Mouse (Mus musculus) forebrain, embryonic 16.5 days (tissue): ENCODE results near the gene Dcst1. TPM values are rescaled to one million over a fixed set of nuclear protein-coding genes. Genes with fewer than 3 reads are reported as not detected.

Source experiments
- ATAC-seq: fragments of 200-750 bp; cut with Nextera tagmentation; 2 replicates; pipeline ENCODE4 v1.8.0; 2017; ENCODE audit warnings: mild to moderate bottlenecking, moderate library complexity
- H3K27ac ChIP-seq: fragments of 300-500 bp; sonication (generic); 2 replicates; pipeline ENCODE4 v1.5.1; 2014; ENCODE audit warnings: low read length, control low read depth
- H3K27me3 ChIP-seq: fragments of 300-500 bp; sonication (generic); replicated peaks from 2 replicates; pipeline ENCODE4 v1.6.1; 2014; ENCODE audit warnings: low read length; ENCODE audit not compliant: control insufficient read depth, insufficient read depth
- H3K36me3 ChIP-seq: fragments of 300-500 bp; sonication (generic); 2 replicates; pipeline ENCODE4 v1.6.1; 2014; ENCODE audit not compliant: control insufficient read depth, insufficient read depth
- H3K4me1 ChIP-seq: fragments of 300-500 bp; sonication (generic); replicated peaks from 2 replicates; pipeline ENCODE4 v1.6.1; 2014; ENCODE audit warnings: low read length; ENCODE audit not compliant: control insufficient read depth, insufficient read depth
- H3K4me2 ChIP-seq: fragments of 300-500 bp; sonication (generic); 2 replicates; pipeline ENCODE4 v1.6.1; 2014; ENCODE audit warnings: mild to moderate bottlenecking, low read length, control low read depth
- H3K4me3 ChIP-seq: fragments of 300-500 bp; sonication (generic); replicated peaks from 2 replicates; pipeline ENCODE4 v1.5.1; 2014; ENCODE audit warnings: mild to moderate bottlenecking, low read length, control low read depth
- H3K9ac ChIP-seq: fragments of 300-500 bp; sonication (generic); replicated peaks from 2 replicates; pipeline ENCODE4 v1.6.1; 2014; ENCODE audit warnings: low read depth, low read length, control low read depth
- H3K9me3 ChIP-seq: fragments of 300-500 bp; sonication (generic); 2 replicates; pipeline ENCODE4 v1.6.1; 2016; ENCODE audit warnings: low read length; ENCODE audit not compliant: control insufficient read depth
- WGBS: fragments of 180-500 bp; shearing (Covaris S2); extraction: QIAGEN DNeasy Blood & Tissue Kit; methylation state at CpG from one replicate; pipeline ENCODE4 v1.1.7; 2014; 5-methylcytosine and 5-hydroxymethylcytosine counted together
- polyA plus RNA-seq: library from polyadenylated mRNA; unstranded; fragments of >200 nt; fragmentation: Nextera tagmentation; extraction: Ambion mirVana; gene quantifications from 2 replicates; pipeline ENCODE4 v1.2.1, GENCODE M21; 2015

The Dcst1 gene
- polyA plus RNA-seq, result 1.2 and 1.3 TPM in 2 replicates

DNA sequence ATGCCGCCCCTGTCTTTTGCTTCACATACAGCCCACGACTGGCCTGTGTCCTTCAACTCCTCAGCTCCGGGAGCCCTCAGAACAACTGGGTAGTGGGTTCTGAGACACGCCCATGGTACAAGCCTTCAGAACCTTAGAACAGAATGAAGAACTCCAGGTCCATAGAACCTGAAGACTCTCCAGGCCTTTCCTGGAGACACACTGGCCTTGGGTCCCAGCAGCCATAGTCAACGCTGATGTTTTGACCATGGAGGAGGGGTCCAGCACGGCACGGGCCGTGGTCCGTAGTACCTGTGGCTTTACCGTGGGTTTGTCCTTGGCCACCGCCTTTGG, at the start of gene Dcst1:
TSS of gene Dcst1 (minus strand) at position 101 of the 333 bp plus-strand sequence.
- 81% methylated on average over 11 of the region's 11 CpGs for WGBS
- no peak within 1 kb of the TSS for H3K9ac ChIP-seq
- no peak for ATAC-seq

DNA sequence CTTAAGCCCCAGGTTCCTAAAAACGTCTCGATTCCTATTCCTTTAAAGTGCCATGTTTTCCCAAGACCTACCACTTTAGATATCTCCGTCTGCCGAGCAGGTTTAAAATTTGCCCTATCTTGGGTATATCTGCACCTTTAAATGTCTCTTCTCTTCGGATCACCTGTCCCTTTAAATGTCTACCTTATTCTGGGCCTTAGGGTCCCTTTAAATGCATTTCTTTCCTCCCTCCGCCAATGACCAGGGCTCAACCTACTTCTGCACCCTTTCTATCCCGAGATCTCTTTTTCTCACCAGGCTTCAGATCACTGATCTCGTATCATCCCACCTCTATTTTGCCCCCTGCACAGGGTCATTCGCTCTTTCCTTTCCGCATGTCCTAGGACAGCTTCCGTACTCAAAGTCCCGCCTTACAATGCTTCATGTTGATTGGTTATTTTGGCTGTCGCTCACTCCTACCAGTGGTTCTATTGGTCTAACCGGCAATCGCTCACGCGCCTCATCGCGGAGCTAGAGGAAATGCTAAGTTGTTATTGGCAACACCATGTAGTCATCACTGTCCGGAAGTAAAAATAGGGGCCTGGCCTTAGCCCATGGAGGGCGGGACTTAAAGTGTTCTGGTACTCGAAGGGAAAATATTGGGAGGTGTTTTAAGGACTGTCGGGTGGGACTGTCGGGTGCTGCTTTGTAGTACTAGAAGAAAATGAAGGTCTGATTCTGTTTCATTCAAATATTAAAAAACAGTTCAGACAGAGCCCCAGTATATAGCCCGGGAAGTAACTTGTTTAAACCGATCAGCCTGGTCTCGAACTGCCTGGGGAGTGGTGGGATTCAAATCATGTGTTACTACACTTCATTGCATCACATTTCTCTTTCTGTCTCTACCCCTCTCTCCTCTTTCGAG, 46.7 kb upstream of the Dcst1 start, which contains the start of gene Flad1:
TSS of gene Flad1 (minus strand) at position 381 of the 904 bp plus-strand sequence.
- peak; percentile 100 for ATAC-seq
- WGBS, result 7% methylated on average over 28 of the region's 28 CpGs
- peak within 1 kb of the TSS; percentile 53 for H3K4me2 ChIP-seq

More for the DNA sequence above, at the start of gene Dcst1:
- Histone ChIP-seq H3K4me3 (no peak within 1 kb of the TSS), H3K27ac (no peak within 1 kb of the TSS), H3K36me3 (no peaks in the 10 kb centered on the region), H3K9me3 (no peaks in the 10 kb centered on the region), H3K27me3 (no peaks in the 10 kb centered on the region), H3K4me1 (no peaks in the 10 kb centered on the region), H3K4me2 (no peak within 1 kb of the TSS)

DNA sequence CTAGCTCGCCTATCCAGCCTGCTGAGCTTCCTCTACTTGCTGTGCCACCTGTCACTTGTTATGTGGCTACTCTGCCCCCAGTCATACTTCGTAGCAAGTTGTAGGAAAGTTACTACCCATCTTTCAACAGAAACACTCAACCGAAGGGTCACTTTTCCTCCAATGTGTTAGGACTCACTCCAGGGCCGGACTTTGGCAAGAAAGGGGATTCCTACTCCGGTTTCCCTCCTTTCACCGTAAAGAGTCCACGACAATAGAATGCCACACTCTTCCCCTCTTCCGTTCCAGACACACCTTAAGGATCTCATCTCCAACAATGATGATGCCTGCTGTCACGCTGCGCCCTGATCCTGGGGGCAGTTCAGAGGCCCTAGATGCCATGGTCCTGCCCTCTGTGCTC, 45.8 kb upstream of the Dcst1 start:
- H3K27me3 ChIP-seq, result no peaks in the 10 kb centered on the region
- ATAC-seq, result no peak
- peaks cover 10% of the 10 kb centered on the region for H3K4me1 ChIP-seq
- peak overlapping the region; percentile 59 for H3K4me3 ChIP-seq
- WGBS, result 82% methylated on average over 10 of the region's 10 CpGs
- H3K27ac ChIP-seq, result no peak overlapping the region
- peak overlapping the region; percentile 62 for H3K9ac ChIP-seq
- peaks cover 11% of the 10 kb centered on the region; the same call in 1 of the 2 replicates for H3K36me3 ChIP-seq
- peak overlapping the region; percentile 53 for H3K4me2 ChIP-seq
- H3K9me3 ChIP-seq, result no peaks in the 10 kb centered on the region

More for the DNA sequence above, 46.7 kb upstream of the Dcst1 start, which contains the start of gene Flad1:
- Histone ChIP-seq H3K4me3 (peak within 1 kb of the TSS; percentile 59), H3K9me3 (no peaks in the 10 kb centered on the region), H3K9ac (peak within 1 kb of the TSS; percentile 62), H3K4me1 (peaks cover 14% of the 10 kb centered on the region), H3K27me3 (no peaks in the 10 kb centered on the region), H3K36me3 (peaks cover 12% of the 10 kb centered on the region; the same call in 1 of the 2 replicates), H3K27ac (peak within 1 kb of the TSS; percentile 42; the same call in 1 of the 2 replicates)

DNA sequence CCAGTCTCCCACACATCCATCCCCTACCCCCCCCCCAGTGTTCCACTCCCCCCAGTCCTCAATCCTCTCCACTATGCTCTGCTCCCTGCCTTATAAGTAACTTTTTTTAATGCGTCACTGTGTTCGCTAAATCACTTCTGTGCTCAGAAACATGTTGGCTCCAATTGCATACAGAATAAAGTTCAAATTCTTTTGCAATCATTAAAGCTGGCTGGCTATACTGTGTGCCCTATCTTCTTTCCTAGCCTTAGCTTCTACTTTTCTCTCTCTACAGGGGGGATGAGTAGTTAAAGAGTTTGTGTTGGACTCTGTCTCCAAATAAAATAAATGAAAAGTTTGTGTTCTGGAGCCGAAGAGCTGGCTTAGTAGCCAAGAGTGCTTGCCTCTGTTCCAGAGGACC, 44.6 kb upstream of the Dcst1 start:
- H3K36me3 ChIP-seq, result peaks cover 3% of the 10 kb centered on the region; the same call in 1 of the 2 replicates
- H3K4me1 ChIP-seq, result peaks cover 10% of the 10 kb centered on the region
- no peak overlapping the region for H3K27ac ChIP-seq
- WGBS, result 91% methylated on average over 3 of the region's 3 CpGs
- H3K9ac ChIP-seq, result no peak overlapping the region
- no peaks in the 10 kb centered on the region for H3K9me3 ChIP-seq
- no peak for ATAC-seq
- H3K27me3 ChIP-seq, result no peaks in the 10 kb centered on the region
- H3K4me2 ChIP-seq, result no peak overlapping the region
- no peak overlapping the region for H3K4me3 ChIP-seq

DNA sequence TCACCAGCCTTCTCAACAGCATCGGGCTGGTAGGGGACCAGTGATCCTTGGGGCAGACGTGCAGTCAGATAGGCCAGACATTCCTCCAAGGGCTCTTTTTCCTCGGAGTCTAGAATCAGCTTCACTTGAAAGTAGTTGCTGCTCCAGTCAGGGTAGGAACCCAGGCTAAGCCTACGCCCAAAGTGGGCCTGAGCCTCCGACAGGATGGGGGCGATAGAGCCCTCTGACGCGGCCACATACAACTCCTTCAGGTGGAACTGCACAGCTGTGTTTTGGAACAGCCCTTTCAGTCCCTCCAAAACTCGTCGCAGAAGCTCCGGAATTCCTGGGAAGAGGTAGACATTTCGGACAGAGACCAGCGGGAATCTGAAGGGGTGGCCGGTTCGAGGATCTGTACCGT, 43.4 kb upstream of the Dcst1 start:
- WGBS, result 68% methylated on average over 16 of the region's 16 CpGs
- Histone ChIP-seq H3K27me3 (no peaks in the 10 kb centered on the region), H3K36me3 (peaks cover 3% of the 10 kb centered on the region; the same call in 1 of the 2 replicates), H3K4me2 (no peak overlapping the region), H3K4me3 (no peak overlapping the region), H3K9ac (no peak overlapping the region), H3K4me1 (peaks cover 10% of the 10 kb centered on the region), H3K27ac (no peak overlapping the region), H3K9me3 (no peaks in the 10 kb centered on the region)
- ATAC-seq, result no peak

DNA sequence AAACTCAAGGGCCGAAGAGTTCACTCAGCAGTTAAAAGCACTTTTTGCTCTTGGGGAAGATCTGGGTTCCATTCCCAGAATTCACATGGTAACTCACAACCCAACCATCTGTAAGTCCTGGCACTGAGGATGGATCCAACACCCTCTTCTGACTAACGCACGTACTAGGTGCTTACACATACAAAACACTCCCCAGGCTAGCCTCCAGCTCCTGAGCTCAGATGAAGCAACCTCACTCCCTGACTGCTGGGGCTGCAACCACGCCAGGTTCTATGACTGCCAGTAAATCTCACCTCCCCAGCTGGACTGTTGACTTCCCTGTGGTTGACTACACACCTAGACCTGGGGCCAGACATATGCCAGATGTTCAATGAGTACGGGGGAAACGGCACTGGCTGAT, 41.8 kb upstream of the Dcst1 start:
- Histone ChIP-seq H3K4me3 (no peak overlapping the region), H3K36me3 (peaks cover 9% of the 10 kb centered on the region; the same call in 1 of the 2 replicates), H3K27me3 (no peaks in the 10 kb centered on the region), H3K9ac (no peak overlapping the region), H3K9me3 (no peaks in the 10 kb centered on the region), H3K4me1 (peaks cover 10% of the 10 kb centered on the region), H3K27ac (no peak overlapping the region), H3K4me2 (no peak overlapping the region)
- ATAC-seq, result no peak
- 82% methylated on average over 6 of the region's 6 CpGs for WGBS

DNA sequence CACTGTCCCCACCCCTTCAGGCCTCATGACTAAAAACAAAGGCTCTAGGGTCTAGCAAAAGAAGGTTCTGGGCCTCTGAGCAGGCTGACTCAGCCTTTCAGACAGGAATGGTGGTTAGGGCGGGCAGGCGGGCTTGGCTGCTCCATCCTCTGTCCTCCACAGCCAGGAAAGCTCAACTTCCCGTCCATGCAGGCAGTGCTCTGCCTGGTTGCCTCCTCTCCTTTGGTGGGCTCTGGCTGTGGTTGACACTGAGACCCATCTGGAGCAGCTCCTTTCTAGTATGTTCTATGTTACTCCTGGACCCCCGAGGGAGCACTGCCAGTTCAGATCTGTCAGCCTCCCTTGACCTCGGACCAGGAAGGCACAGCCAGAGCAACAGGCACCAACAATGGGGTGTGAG, 37.6 kb upstream of the Dcst1 start, which contains the start of gene Lenep:
TSS of gene Lenep (minus strand) at position 101 of the 400 bp plus-strand sequence.
- Histone ChIP-seq H3K27ac (no peak within 1 kb of the TSS), H3K36me3 (peaks cover 11% of the 10 kb centered on the region; the same call in 1 of the 2 replicates), H3K4me1 (no peaks in the 10 kb centered on the region), H3K9ac (no peak within 1 kb of the TSS), H3K4me3 (no peak within 1 kb of the TSS), H3K4me2 (no peak within 1 kb of the TSS), H3K9me3 (no peaks in the 10 kb centered on the region), H3K27me3 (no peaks in the 10 kb centered on the region)
- no peak for ATAC-seq
- 80% methylated on average over 5 of the region's 5 CpGs for WGBS

DNA sequence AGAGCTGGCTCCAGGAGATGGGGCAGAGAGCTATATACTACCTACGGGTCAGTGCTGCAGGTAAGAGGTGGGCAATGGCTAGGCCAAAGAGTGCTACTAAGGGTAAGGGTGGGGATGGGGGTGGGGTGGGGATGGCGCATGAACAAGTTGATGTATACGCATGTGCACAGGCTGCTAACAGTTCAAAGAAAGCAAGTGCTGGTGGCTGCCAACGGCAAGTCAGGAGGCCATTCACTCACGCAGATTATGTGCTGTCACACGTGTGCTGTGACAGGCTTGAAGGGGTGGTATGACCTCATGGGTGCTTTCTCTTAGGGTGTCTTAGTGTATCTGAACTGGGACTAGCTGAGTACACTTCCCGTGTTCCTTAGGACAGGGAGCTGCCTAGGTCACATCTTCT, 36.3 kb upstream of the Dcst1 start:
- Histone ChIP-seq H3K4me3 (no peak overlapping the region), H3K9me3 (no peaks in the 10 kb centered on the region), H3K4me2 (no peak overlapping the region), H3K4me1 (peaks cover under 1% of the 10 kb centered on the region), H3K9ac (no peak overlapping the region), H3K36me3 (peaks cover 11% of the 10 kb centered on the region; the same call in 1 of the 2 replicates), H3K27me3 (no peaks in the 10 kb centered on the region), H3K27ac (no peak overlapping the region)
- 93% methylated on average over 7 of the region's 7 CpGs for WGBS
- no peak for ATAC-seq

DNA sequence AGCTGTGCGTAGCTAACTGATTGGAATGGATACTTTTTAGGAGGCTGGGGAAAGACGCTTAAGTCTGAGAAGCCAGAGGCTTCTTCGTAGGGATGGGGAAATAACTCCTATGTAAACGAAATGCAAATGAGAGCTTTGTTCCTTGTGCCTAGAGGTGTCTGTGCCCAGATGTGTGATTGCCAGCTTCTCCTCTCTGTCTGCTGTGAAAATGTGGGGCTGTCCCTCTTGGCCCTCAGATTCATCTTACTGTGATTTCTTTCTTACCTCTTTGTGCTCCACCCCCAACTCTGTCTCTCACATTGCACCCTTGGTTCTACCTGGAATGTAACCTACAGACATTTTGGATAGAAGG, 31.6 kb upstream of the Dcst1 start:
- H3K9ac ChIP-seq, result no peak overlapping the region; the same call in 1 of the 2 replicates
- peaks cover 4% of the 10 kb centered on the region; the same call in 1 of the 2 replicates for H3K36me3 ChIP-seq
- peaks cover 44% of the 10 kb centered on the region for H3K4me1 ChIP-seq
- H3K27me3 ChIP-seq, result peaks cover 13% of the 10 kb centered on the region
- H3K4me3 ChIP-seq, result peak overlapping the region; percentile 47; the same call in 1 of the 2 replicates
- WGBS, result 0% methylated on average over 4 of the region's 4 CpGs
- ATAC-seq, result no peak
- H3K4me2 ChIP-seq, result peak overlapping the region; percentile 61
- no peaks in the 10 kb centered on the region for H3K9me3 ChIP-seq
- no peak overlapping the region for H3K27ac ChIP-seq
